Mouse (Mus musculus) skeletal muscle tissue, postnatal 0 days (tissue): Measurements from ENCODE around the gene Psmd4. TPM values are rescaled to one million over a fixed set of nuclear protein-coding genes. Genes with fewer than 3 reads are reported as not detected.

ENCODE experiments used
- microRNA-seq, 2 experiments: library from miRNA; unstranded; fragments of <30 nt; microRNA quantifications; one replicate each; pipeline ENCODE4; 2016
- polyA plus RNA-seq: library from polyadenylated mRNA; unstranded; fragments of >200 nt; fragmentation: Nextera tagmentation; extraction: Ambion mirVana; gene quantifications from 2 replicates; pipeline ENCODE4 v1.2.1, GENCODE M21; 2015

Psmd4 gene
- polyA plus RNA-seq: 239 and 251 TPM in 2 replicates

GRCm38 (mm10) chr3:95042166-95042837 lies at the start of gene Psmd4:
Gene Psmd4, minus strand, starts transcription at chr3:95042614.

GRCm38 (mm10) chr3:95015337-95015872 lies 27.0 kb downstream of the Psmd4 start, which contains the start of gene Zfp687:
Gene Zfp687, minus strand, starts transcription at chr3:95015448.

Small RNA genes lying within 50 kb of the gene (microRNA-seq; reads per million reads assigned to microRNA genes)
- 0 to 0.20 reads per million in 2 experiments for gene Mir7013

Other genes starting within 250 kb of the Psmd4 start
- gene Pogz, start 205.0 kb downstream of the Psmd4 start, polyA plus RNA-seq: 6.3 and 6.9 TPM in 2 replicates
- gene Psmb4, start 155.7 kb downstream of the Psmd4 start, polyA plus RNA-seq: 242 and 248 TPM in 2 replicates
- gene Selenbp1, start 109.6 kb downstream of the Psmd4 start, polyA plus RNA-seq: 30.0 and 38.8 TPM in 2 replicates
- gene Rfx5, start 88.5 kb downstream of the Psmd4 start, polyA plus RNA-seq: 3.7 and 4.8 TPM in 2 replicates
- gene Pi4kb, start 67.9 kb downstream of the Psmd4 start, polyA plus RNA-seq: 15.8 TPM in 2 replicates
- gene Zfp687, start 27.2 kb downstream of the Psmd4 start, polyA plus RNA-seq: 8.7 and 8.9 TPM in 2 replicates
- gene Pip5k1a, start 64.3 kb upstream of the Psmd4 start, polyA plus RNA-seq: 11.1 and 11.3 TPM in 2 replicates
- 70.5 and 72.7 TPM in 2 replicates for gene Vps72, start 68.4 kb upstream of the Psmd4 start, polyA plus RNA-seq
- gene Tmod4, start 81.9 kb upstream of the Psmd4 start, polyA plus RNA-seq: 226 and 267 TPM in 2 replicates
- gene Scnm1, start 91.4 kb upstream of the Psmd4 start, polyA plus RNA-seq: 61.6 and 62.7 TPM in 2 replicates
- gene Lysmd1, start 91.5 kb upstream of the Psmd4 start, polyA plus RNA-seq: 11.3 and 11.4 TPM in 2 replicates
- 6.2 and 9.2 TPM in 2 replicates for gene Tnfaip8l2, start 99.7 kb upstream of the Psmd4 start, polyA plus RNA-seq
- gene Sema6c, start 117.8 kb upstream of the Psmd4 start, polyA plus RNA-seq: 13.3 and 17.6 TPM in 2 replicates
- 3.7 and 4.0 TPM in 2 replicates for gene Gabpb2, start 175.3 kb upstream of the Psmd4 start, polyA plus RNA-seq
- 42.7 and 52.8 TPM in 2 replicates for gene Cdc42se1, start 186.1 kb upstream of the Psmd4 start, polyA plus RNA-seq
- 19.1 and 23.1 TPM in 2 replicates for gene Mllt11, start 189.6 kb upstream of the Psmd4 start, polyA plus RNA-seq
- 0.13 and 0.23 TPM in 2 replicates for gene Gm128, start 199.0 kb upstream of the Psmd4 start, polyA plus RNA-seq
- 0.68 TPM in 1 of 2 replicates, not detected in the other for gene Bnipl, start 208.6 kb upstream of the Psmd4 start, polyA plus RNA-seq
- gene Mindy1, start 238.7 kb upstream of the Psmd4 start, polyA plus RNA-seq: 29.2 and 32.7 TPM in 2 replicates
- 68.2 and 79.3 TPM in 2 replicates for gene Prune1, start 239.5 kb upstream of the Psmd4 start, polyA plus RNA-seq